Comparison of ENCODE assay signal across 26 mouse cellular contexts in the genomic region with DNA sequence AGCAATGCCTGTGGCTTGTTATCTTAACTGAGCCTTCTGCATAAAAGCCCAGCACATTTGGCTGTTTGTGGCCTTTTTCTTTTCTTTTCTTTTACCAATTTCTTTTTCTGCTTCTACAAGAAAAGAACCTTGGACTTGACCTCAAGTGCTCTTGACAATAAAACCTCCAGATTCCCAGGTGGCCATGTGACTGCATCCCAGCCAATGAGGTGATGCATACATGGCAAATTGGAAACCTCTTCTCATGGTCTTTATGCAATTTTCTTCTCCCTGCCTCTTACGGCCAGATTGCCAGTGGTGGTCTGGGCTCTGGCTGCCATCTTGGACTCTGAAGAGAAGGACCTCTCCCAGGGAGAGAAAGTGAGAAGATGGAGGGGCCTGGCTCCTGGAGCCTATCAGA. TPM values are rescaled to one million over a fixed set of nuclear protein-coding genes. Genes with fewer than 3 reads are reported as not detected.
"Had no signal": no experiment of that assay in that cellular context is flagged by ENCODE, and none has a peak within 500 bp of the region (broad histone marks: within the 10 kb centered on the region; RNA-seq: fewer than 3 reads in every experiment).

No protein-coding gene starts in this region.

- H3K4me2 ChIP-seq: heart, embryonic 13.5 days; heart, embryonic 15.5 days; hindbrain, embryonic 13.5 days; hindbrain, embryonic 15.5 days; kidney, embryonic 15.5 days; limb, embryonic 13.5 days; limb, embryonic 15.5 days had no signal

- H3K36me3 ChIP-seq: heart, embryonic 10.5 days; heart, embryonic 13.5 days; heart, embryonic 15.5 days; hindbrain, embryonic 13.5 days; hindbrain, embryonic 15.5 days; kidney, embryonic 15.5 days; limb, embryonic 13.5 days; limb, embryonic 15.5 days had no signal

- H3K4me3 ChIP-seq: gastrocnemius, adult 2 months; heart, embryonic 10.5 days; heart, embryonic 13.5 days; heart, embryonic 15.5 days; hindbrain, embryonic 13.5 days; hindbrain, embryonic 15.5 days; kidney, embryonic 15.5 days; limb, embryonic 13.5 days; limb, embryonic 15.5 days had no signal

- ATAC-seq: hindbrain, postnatal 0 days; intestine, embryonic 16.5 days had no signal

- H3K27me3 ChIP-seq: heart, embryonic 15.5 days; hindbrain, embryonic 15.5 days; limb, embryonic 13.5 days; limb, embryonic 15.5 days had no signal

- DNase-seq: gastrocnemius, adult 2 months; gastrocnemius, postnatal 10 days; heart, adult 18-20 months; heart, postnatal 14 days; heart, postnatal 36 days; kidney, adult 11 months; kidney, adult 2 months; kidney, adult 9 months; kidney, postnatal 14 days; kidney, postnatal 36 days; layer of hippocampus, adult 9-11 months; layer of hippocampus, postnatal 36 days; left cerebral cortex, postnatal 4 days had no signal

- H3K9me3 ChIP-seq: heart, embryonic 10.5 days; heart, embryonic 13.5 days; heart, embryonic 15.5 days; hindbrain, embryonic 13.5 days; hindbrain, embryonic 15.5 days; kidney, embryonic 15.5 days; limb, embryonic 13.5 days; limb, embryonic 15.5 days had no signal

- H3K9ac ChIP-seq: heart, embryonic 13.5 days; heart, embryonic 15.5 days; hindbrain, embryonic 13.5 days; hindbrain, embryonic 15.5 days; kidney, embryonic 15.5 days; limb, embryonic 13.5 days; limb, embryonic 15.5 days had no signal

- H3K27ac ChIP-seq: gastrocnemius, adult 2 months; heart, embryonic 10.5 days; heart, embryonic 13.5 days; heart, embryonic 15.5 days; hindbrain, embryonic 13.5 days; hindbrain, embryonic 15.5 days; hindbrain, postnatal 0 days; kidney, postnatal 0 days; limb, embryonic 13.5 days; limb, embryonic 15.5 days had no signal

- H3K4me1 ChIP-seq: heart, embryonic 10.5 days; heart, embryonic 13.5 days; heart, embryonic 15.5 days; limb, embryonic 13.5 days had no signal

RNA-seq across cellular contexts. Expression of gene Tll2, which starts 13.3 kb away (rescaled TPM):
- polyA plus RNA-seq: heart, embryonic 10.5 days; intestine, embryonic 14.5 days; kidney, postnatal 0 days; liver, adult 2 months had no signal
